Mouse (Mus musculus) forebrain, embryonic 15.5 days (tissue): ENCODE measurements around the gene Smco1. TPM values are rescaled to one million over a fixed set of nuclear protein-coding genes. Genes with fewer than 3 reads are reported as not detected.
A peak's percentile ranks its signal among the peaks of the same experiment; 100 is the strongest.
"Not testable (repeated sequence)": the region's sequence is repeated elsewhere in the genome, so short reads cannot be mapped to it uniquely, and the experiment has no call there.

Experiments
- ATAC-seq: fragments of 200-750 bp; cut with Nextera tagmentation; replicated peaks from 2 replicates; pipeline ENCODE4 v1.8.0; 2017; ENCODE audit warnings: mild to moderate bottlenecking, moderate TSS enrichment, moderate library complexity
- H3K27ac ChIP-seq: fragments of 300-500 bp; sonication (generic); replicated peaks from 2 replicates; pipeline ENCODE4 v1.5.1; 2015; ENCODE audit warnings: mild to moderate bottlenecking, inconsistent platforms
- H3K27me3 ChIP-seq: fragments of 300-500 bp; sonication (generic); 2 replicates; pipeline ENCODE4 v1.6.1; 2015; ENCODE audit warnings: inconsistent platforms
- H3K36me3 ChIP-seq: fragments of 300-500 bp; sonication (generic); 2 replicates; pipeline ENCODE4 v1.6.1; 2015; ENCODE audit warnings: mild to moderate bottlenecking, inconsistent platforms
- H3K4me1 ChIP-seq: fragments of 300-500 bp; sonication (generic); 2 replicates; pipeline ENCODE4 v1.6.1; 2015; ENCODE audit warnings: inconsistent platforms
- H3K4me2 ChIP-seq: fragments of 300-500 bp; sonication (generic); replicated peaks from 2 replicates; pipeline ENCODE4 v1.6.1; 2015; ENCODE audit warnings: mild to moderate bottlenecking, inconsistent platforms
- H3K4me3 ChIP-seq: fragments of 300-500 bp; sonication (generic); 2 replicates; pipeline ENCODE4 v1.5.1; 2015; ENCODE audit warnings: mild to moderate bottlenecking, inconsistent platforms
- H3K9ac ChIP-seq: fragments of 300-500 bp; sonication (generic); replicated peaks from 2 replicates; pipeline ENCODE4 v1.6.1; 2015; ENCODE audit warnings: mild to moderate bottlenecking, inconsistent platforms
- H3K9me3 ChIP-seq: fragments of 300-500 bp; sonication (generic); 2 replicates; pipeline ENCODE4 v1.6.1; 2016; ENCODE audit warnings: inconsistent platforms
- WGBS: fragments of 180-500 bp; shearing (Covaris S2); methylation state at CpG from one replicate; pipeline ENCODE4 v1.1.7; 2015; ENCODE audit warnings: mixed read lengths; 5-methylcytosine and 5-hydroxymethylcytosine counted together
- polyA plus RNA-seq: library from polyadenylated mRNA; unstranded; fragments of >200 nt; fragmentation: Nextera tagmentation; extraction: Ambion mirVana; gene quantifications from 2 replicates; pipeline ENCODE4 v1.2.1, GENCODE M21; 2015

The Smco1 gene
- polyA plus RNA-seq, 1 experiment from 2014 or later, result not detected

- WGBS, result 69% methylated on average over 1 of the region's 1 CpGs
- no peaks in the 10 kb centered on the region; the same call in 1 of the 2 replicates for H3K36me3 ChIP-seq
- H3K9me3 ChIP-seq, result no peaks in the 10 kb centered on the region
- H3K4me1 ChIP-seq, result peaks cover 31% of the 10 kb centered on the region
- no peak overlapping the region for H3K27ac ChIP-seq
- no peak for ATAC-seq
- H3K4me2 ChIP-seq, result no peak overlapping the region
- no peak overlapping the region for H3K9ac ChIP-seq
- no peaks in the 10 kb centered on the region for H3K27me3 ChIP-seq
- H3K4me3 ChIP-seq, result no peak overlapping the region
These were observed 4.6 kb downstream of the Smco1 start for GRCm38 (mm10) chr16:32275830-32276229.

GRCm38 (mm10) chr16:32277308-32278256 is 6.3 kb downstream of the Smco1 start, which contains the start of gene Rnf168:
Gene Rnf168 (plus strand): TSS chr16:32277459.
- Histone ChIP-seq H3K9ac (peak within 1 kb of the TSS; percentile 88), H3K27ac (peak within 1 kb of the TSS; percentile 97), H3K4me2 (peak within 1 kb of the TSS; percentile 66), H3K36me3 (no peaks in the 10 kb centered on the region; the same call in 1 of the 2 replicates), H3K4me1 (peaks cover 39% of the 10 kb centered on the region), H3K4me3 (peak within 1 kb of the TSS; percentile 91), H3K9me3 (no peaks in the 10 kb centered on the region), H3K27me3 (no peaks in the 10 kb centered on the region)
- ATAC-seq, result peak; percentile 96
- under 1% methylated on average over 75 of the region's 75 CpGs for whole genome bisulfite sequencing

GRCm38 (mm10) chr16:32278396-32278795 is 7.1 kb downstream of the Smco1 start:
- peaks cover 39% of the 10 kb centered on the region for H3K4me1 ChIP-seq
- peaks cover 5% of the 10 kb centered on the region for H3K36me3 ChIP-seq
- no peaks in the 10 kb centered on the region for H3K9me3 ChIP-seq
- 47% methylated on average over 7 of the region's 7 CpGs for WGBS
- peak overlapping the region; percentile 91 for H3K4me3 ChIP-seq
- H3K27ac ChIP-seq, result peak overlapping the region; percentile 97; the same call in 1 of the 2 replicates
- ATAC-seq, result no peak
- peak overlapping the region; percentile 88 for H3K9ac ChIP-seq
- peak overlapping the region; percentile 66 for H3K4me2 ChIP-seq
- no peaks in the 10 kb centered on the region for H3K27me3 ChIP-seq

GRCm38 (mm10) chr16:32280211-32280610 is 8.9 kb downstream of the Smco1 start:
- Histone ChIP-seq H3K4me2 (peak overlapping the region; percentile 66), H3K36me3 (peaks cover 23% of the 10 kb centered on the region), H3K9ac (0 out of 2 replicates have a peak overlapping the region, but pooled peaks have one; percentile 7), H3K4me1 (peaks cover 39% of the 10 kb centered on the region), H3K9me3 (no peaks in the 10 kb centered on the region), H3K27me3 (no peaks in the 10 kb centered on the region), H3K4me3 (peak overlapping the region; percentile 19), H3K27ac (no peak overlapping the region)
- WGBS, result 86% methylated on average over 8 of the region's 8 CpGs
- ATAC-seq, result no peak

GRCm38 (mm10) chr16:32282608-32283007 is 11.3 kb downstream of the Smco1 start:
- H3K4me3 ChIP-seq, result no peak overlapping the region
- peaks cover 43% of the 10 kb centered on the region for H3K36me3 ChIP-seq
- H3K9ac ChIP-seq, result no peak overlapping the region
- H3K9me3 ChIP-seq, result no peaks in the 10 kb centered on the region
- ATAC-seq, result no peak
- H3K27ac ChIP-seq, result no peak overlapping the region
- no peak overlapping the region for H3K4me2 ChIP-seq
- no peaks in the 10 kb centered on the region for H3K27me3 ChIP-seq
- peaks cover 33% of the 10 kb centered on the region for H3K4me1 ChIP-seq

- no peak overlapping the region for H3K4me2 ChIP-seq
- H3K4me1 ChIP-seq, result no peaks in the 10 kb centered on the region
- H3K9ac ChIP-seq, result no peak overlapping the region
- no peak overlapping the region for H3K27ac ChIP-seq
- 92% methylated on average over 4 of the region's 4 CpGs for WGBS
- no peak overlapping the region for H3K4me3 ChIP-seq
- ATAC-seq, result no peak
- peaks cover 50% of the 10 kb centered on the region for H3K36me3 ChIP-seq
- no peaks in the 10 kb centered on the region for H3K9me3 ChIP-seq
- no peaks in the 10 kb centered on the region for H3K27me3 ChIP-seq
These were observed 20.6 kb downstream of the Smco1 start for GRCm38 (mm10) chr16:32291821-32292220.

GRCm38 (mm10) chr16:32299617-32300016 is 28.3 kb downstream of the Smco1 start:
- not testable (repeated sequence) for ATAC-seq
- peaks cover 47% of the 10 kb centered on the region for H3K36me3 ChIP-seq

GRCm38 (mm10) chr16:32303046-32303445 is 31.8 kb downstream of the Smco1 start:
- Histone ChIP-seq H3K27ac (no peak overlapping the region), H3K27me3 (no peaks in the 10 kb centered on the region), H3K36me3 (peaks cover 22% of the 10 kb centered on the region), H3K4me2 (no peak overlapping the region), H3K4me3 (no peak overlapping the region), H3K9ac (no peak overlapping the region), H3K4me1 (no peaks in the 10 kb centered on the region), H3K9me3 (no peaks in the 10 kb centered on the region)
- 50% methylated on average over 1 of the region's 1 CpGs for WGBS
- ATAC-seq, result no peak

More at GRCm38 (mm10) chr16:32299617-32300016, 28.3 kb downstream of the Smco1 start:
- not testable (repeated sequence) for H3K4me2 ChIP-seq, H3K9ac ChIP-seq, H3K27ac ChIP-seq, H3K27me3 ChIP-seq, H3K9me3 ChIP-seq, H3K4me3 ChIP-seq, H3K4me1 ChIP-seq
- WGBS, result 96% methylated on average over 4 of the region's 4 CpGs

GRCm38 (mm10) chr16:32303886-32304285 is 32.6 kb downstream of the Smco1 start:
- 91% methylated on average over 7 of the region's 7 CpGs for WGBS
- Histone ChIP-seq H3K36me3 (peaks cover 15% of the 10 kb centered on the region), H3K9me3 (no peaks in the 10 kb centered on the region), H3K9ac (no peak overlapping the region), H3K27me3 (no peaks in the 10 kb centered on the region), H3K4me3 (no peak overlapping the region), H3K27ac (no peak overlapping the region), H3K4me1 (no peaks in the 10 kb centered on the region), H3K4me2 (no peak overlapping the region)
- ATAC-seq, result no peak

GRCm38 (mm10) chr16:32311970-32312369 is 40.7 kb downstream of the Smco1 start:
- Histone ChIP-seq H3K4me1 (no peaks in the 10 kb centered on the region), H3K9ac (no peak overlapping the region), H3K27ac (no peak overlapping the region), H3K27me3 (no peaks in the 10 kb centered on the region), H3K4me2 (no peak overlapping the region), H3K9me3 (no peaks in the 10 kb centered on the region), H3K4me3 (no peak overlapping the region), H3K36me3 (no peaks in the 10 kb centered on the region)
- no peak for ATAC-seq
- WGBS, result 45% methylated on average over 4 of the region's 4 CpGs

- WGBS, result 62% methylated on average over 5 of the region's 5 CpGs
- ATAC-seq, result no peak
- no peak overlapping the region for H3K4me2 ChIP-seq
- no peaks in the 10 kb centered on the region for H3K9me3 ChIP-seq
- no peak overlapping the region for H3K27ac ChIP-seq
- H3K36me3 ChIP-seq, result no peaks in the 10 kb centered on the region
- no peaks in the 10 kb centered on the region for H3K4me1 ChIP-seq
- no peak overlapping the region for H3K9ac ChIP-seq
- H3K27me3 ChIP-seq, result no peaks in the 10 kb centered on the region
- H3K4me3 ChIP-seq, result no peak overlapping the region
These were observed 41.1 kb downstream of the Smco1 start for GRCm38 (mm10) chr16:32312386-32312785.

- no peak for ATAC-seq
- Histone ChIP-seq H3K4me1 (no peaks in the 10 kb centered on the region), H3K4me2 (no peak overlapping the region), H3K9me3 (no peaks in the 10 kb centered on the region), H3K4me3 (no peak overlapping the region), H3K27me3 (no peaks in the 10 kb centered on the region), H3K9ac (no peak overlapping the region), H3K27ac (no peak overlapping the region), H3K36me3 (no peaks in the 10 kb centered on the region)
- WGBS, result 81% methylated on average over 4 of the region's 4 CpGs
These were observed 41.6 kb downstream of the Smco1 start for GRCm38 (mm10) chr16:32312859-32313258.
